Mouse (Mus musculus) ES-Bruce4 (cell line): ENCODE measurements around the gene Fnbp1.

Experiments used
- CTCF ChIP-seq: IDR thresholded peaks from one replicate; pipeline ENCODE4 v1.8.1; 2011; ENCODE audit warnings: low read depth, low read length
- POLR2A ChIP-seq: IDR thresholded peaks from one replicate; pipeline ENCODE4 v1.8.1; 2011; ENCODE audit warnings: low read length; ENCODE audit not compliant: insufficient read depth

GRCm38 (mm10) chr2:31180081-31180551, 38.3 kb upstream of the Fnbp1 start:
- no peak for TF ChIP-seq CTCF
- no peak for TF ChIP-seq POLR2A
